Mouse (Mus musculus): ENCODE measurements around the gene Defb25. TPM values are rescaled to one million over a fixed set of nuclear protein-coding genes. Genes with fewer than 3 reads are reported as not detected.

The Defb25 gene
- total RNA-seq, 2 experiments from 2014 or later = not detected

DNA sequence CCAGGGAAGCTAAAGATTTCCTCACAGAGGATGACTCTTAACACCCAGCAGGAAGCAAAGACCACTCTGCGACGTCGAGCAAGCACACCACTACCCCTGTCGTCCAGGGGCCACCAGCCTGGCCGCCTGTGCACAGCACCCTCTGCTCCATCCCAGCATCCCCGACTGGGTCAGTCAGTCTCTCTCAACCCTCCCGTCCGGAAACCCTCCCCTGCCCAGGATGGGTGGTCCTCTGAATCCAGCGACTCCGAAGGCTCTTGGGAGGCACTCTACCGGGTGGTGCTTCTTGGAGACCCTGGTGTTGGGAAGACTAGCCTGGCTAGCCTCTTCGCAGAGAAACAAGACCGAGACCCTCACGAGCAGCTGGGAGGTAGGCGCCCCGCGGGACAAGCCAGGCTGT, 5.2 kb upstream of the Defb25 start:
- no peak for DNase-seq (ENCODE audit: low spot score in 2 of 2)

GRCm38 (mm10) chr2:152626774-152627591, 4.1 kb upstream of the Defb25 start, which contains the start of gene Rem1:
Rem1 (plus strand) TSS chr2:152626951.
- no peak for DNase-seq (ENCODE audit: low spot score in 2 of 2)

- no peak for DNase-seq (ENCODE audit: low spot score in 2 of 2)
Observed at GRCm38 (mm10) chr2:152625256-152625655, 2.4 kb upstream of the Defb25 start.

GRCm38 (mm10) chr2:152624566-152624965, 1.7 kb upstream of the Defb25 start:
- DNase-seq (ENCODE audit: low spot score in 2 of 2) = no peak

GRCm38 (mm10) chr2:152622151-152622550, 702 bp downstream of the Defb25 start:
- DNase-seq (ENCODE audit: low spot score in 2 of 2) = no peak

- DNase-seq (ENCODE audit: low spot score in 2 of 2) = no peak
Observed at GRCm38 (mm10) chr2:152620367-152621134, 2.3 kb downstream of the Defb25 start.

- DNase-seq (ENCODE audit: low spot score in 2 of 2) = no peak
Observed at GRCm38 (mm10) chr2:152617374-152617773, 5.5 kb downstream of the Defb25 start.

GRCm38 (mm10) chr2:152616470-152616869, 6.4 kb downstream of the Defb25 start:
- no peak for DNase-seq (ENCODE audit: low spot score in 2 of 2)

DNA sequence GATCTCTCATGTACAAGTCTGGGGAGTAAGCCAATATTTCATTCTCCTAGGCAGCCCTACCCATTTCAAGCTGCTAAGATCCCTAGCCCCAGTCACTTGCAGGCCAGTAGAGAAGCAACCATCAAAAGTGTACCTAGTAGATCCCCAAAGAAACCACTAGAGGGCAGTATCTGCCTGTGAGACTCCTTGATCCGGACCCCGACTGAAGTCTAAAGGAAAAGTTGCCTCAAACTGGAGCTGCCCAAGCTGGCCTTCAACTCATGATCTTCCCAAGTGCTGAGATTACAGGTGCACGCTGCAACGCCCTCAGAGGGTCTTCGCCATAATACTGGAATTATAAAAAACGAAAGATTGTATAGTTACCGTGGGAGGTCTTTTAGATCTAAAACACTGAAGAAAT, 7.3 kb downstream of the Defb25 start:
- peak; percentile 53 to 84 for DNase-seq (ENCODE audit: low spot score in 2 of 2)

DNA sequence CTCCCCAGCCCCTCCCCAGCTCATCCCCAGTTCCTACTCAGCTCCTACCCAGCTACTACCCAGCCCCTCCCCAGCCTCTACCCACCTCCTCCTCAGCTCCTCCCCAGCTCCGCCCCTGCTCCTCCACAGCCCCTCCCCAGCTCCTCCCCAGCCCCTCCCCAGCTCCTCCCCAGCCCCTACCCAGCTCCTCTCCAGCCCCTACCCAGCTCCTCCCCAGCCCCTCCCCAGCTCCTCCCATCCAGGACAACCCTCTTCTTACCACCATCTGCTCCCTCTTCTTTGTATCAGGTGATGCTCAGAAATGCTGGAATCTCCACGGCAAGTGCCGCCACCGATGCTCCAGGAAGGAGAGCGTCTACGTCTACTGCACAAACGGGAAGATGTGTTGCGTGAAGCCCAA, 10.7 kb downstream of the Defb25 start:
- no peak for DNase-seq (ENCODE audit: low spot score in 2 of 2)

DNA sequence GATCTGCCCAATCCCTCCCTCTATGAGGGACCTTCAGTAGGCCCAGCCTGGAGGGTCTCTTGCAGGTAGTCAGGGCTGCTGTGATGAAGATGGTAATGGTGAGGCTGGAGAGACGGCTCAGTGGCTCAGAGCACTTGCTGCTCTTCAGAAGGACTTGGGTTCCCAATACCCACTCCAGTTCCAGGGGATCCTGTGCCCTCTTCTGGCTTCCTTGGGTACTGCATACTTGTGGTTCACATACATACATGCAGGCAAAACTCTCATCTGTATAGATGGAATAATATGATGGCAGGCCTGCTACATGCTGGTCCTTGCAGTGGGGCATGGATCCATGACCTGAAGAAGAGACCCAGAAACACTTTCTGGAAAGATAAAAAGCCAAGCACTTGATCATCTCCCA, 14.1 kb downstream of the Defb25 start:
- DNase-seq (ENCODE audit: low spot score in 2 of 2) = no peak

DNA sequence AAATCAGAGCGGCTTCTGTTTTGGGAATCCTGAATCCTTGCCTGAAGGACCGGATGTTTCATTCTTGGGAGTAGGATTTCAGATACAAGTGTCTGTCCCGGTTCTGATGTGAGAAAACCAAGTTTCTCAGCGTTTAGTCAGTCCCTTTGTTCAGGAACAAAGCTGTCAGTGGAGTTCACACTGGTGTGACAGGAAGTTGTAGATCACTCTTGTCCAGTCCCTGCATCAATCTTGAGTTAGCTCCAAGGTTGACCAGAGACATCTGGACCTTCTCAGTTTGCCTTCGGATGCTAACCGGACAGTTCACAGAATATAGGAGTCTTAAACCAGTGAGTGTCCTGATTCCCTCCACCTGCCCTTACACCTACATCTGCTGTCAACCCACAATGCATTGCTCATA, 15.1 kb downstream of the Defb25 start:
- no peak for DNase-seq (ENCODE audit: low spot score in 2 of 2)

- peak in 1 of 2 experiments; percentile 12 for DNase-seq (ENCODE audit: low spot score in 2 of 2)
Observed at GRCm38 (mm10) chr2:152604057-152604456, 18.8 kb downstream of the Defb25 start, which contains the start of gene Defb36. Defb36 (plus strand) TSS chr2:152604327.

DNA sequence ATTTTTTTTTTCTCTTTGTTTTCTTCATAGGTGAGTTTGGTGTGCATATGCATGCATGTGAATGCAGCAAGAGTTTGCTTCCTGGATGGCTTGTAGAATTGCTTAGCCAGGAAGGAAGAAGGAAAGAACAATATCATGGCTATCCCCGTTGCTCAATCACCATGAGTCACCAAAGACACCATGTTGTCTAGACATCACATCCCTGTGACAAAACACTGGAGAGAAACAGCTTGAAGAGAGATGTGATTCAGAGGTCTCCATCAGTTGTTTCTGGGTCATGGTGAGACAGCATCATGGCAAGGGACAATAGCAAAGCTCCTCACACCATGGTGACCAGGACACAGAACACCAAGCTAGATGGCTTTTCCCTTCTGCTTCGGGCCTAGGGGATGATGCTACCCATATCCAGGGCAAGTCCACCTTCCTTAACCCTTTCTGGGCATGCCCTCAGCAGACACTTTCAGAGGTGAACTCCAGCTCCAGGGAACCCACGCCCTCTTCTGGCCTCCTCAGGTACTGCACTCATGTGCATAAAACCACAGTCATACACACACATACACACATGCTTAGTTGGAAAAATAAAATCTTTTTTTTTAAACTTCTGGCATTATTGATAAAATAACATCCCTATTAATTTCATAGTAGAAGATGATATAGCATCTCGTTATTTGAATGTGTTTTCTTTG, 21.4 kb downstream of the Defb25 start:
- DNase-seq (ENCODE audit: low spot score in 2 of 2) = no peak

GRCm38 (mm10) chr2:152600076-152600475, 22.8 kb downstream of the Defb25 start:
- DNase-seq (ENCODE audit: low spot score in 2 of 2) = no peak

- no peak for DNase-seq (ENCODE audit: low spot score in 2 of 2)
Observed at GRCm38 (mm10) chr2:152599299-152599698, 23.6 kb downstream of the Defb25 start, which contains the start of gene Defb45. Defb45 (minus strand) TSS chr2:152599399.

- DNase-seq (ENCODE audit: low spot score in 2 of 2) = no peak
Observed at GRCm38 (mm10) chr2:152589021-152589420, 33.8 kb downstream of the Defb25 start.

GRCm38 (mm10) chr2:152588450-152588849, 34.4 kb downstream of the Defb25 start:
- no peak for DNase-seq (ENCODE audit: low spot score in 2 of 2)

- no peak for DNase-seq (ENCODE audit: low spot score in 2 of 2)
Observed at GRCm38 (mm10) chr2:152586926-152587560, 35.8 kb downstream of the Defb25 start.

DNA sequence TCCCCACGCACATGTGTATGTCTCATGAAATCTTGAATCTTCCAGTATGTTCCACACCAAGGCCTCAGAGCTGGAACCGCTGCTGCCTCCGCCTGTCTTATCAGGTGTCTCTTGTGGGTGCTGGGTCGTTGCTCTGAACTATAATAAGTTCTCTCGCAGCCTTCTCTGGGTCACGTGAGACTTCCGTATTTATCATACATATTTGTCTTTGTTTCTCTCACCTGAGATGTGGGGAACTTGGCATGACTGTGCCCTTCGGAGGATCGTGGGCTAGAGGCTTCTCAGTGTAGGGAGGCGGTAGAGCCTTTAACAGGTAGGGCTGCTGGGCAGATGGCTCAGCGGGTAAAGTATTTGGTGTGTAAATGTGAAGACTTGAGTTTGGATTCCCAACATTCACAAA, 42.2 kb downstream of the Defb25 start:
- DNase-seq (ENCODE audit: low spot score in 2 of 2) = no peak

DNA sequence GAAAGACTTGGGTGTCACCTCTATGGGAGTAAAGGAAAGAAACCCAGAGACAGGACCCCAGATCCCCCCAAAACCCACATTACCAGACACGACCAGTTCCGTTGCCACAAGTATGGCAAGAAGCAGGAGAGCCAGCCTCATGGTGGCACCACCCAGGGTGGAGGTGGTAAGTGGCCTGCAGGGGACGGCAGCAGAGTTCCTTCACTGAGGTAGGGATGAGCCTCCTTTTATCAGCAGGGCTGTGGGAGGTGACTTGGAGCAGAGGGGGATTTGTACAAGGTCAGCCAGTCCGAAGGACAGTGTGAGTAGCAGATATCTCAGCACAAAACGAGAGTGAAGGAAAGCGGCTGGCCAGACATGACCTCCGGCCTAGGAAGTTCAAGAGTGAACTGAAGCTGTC, 42.7 kb downstream of the Defb25 start, which contains the start of gene Defb19:
Defb19 (minus strand) TSS at position 206 of the 400 bp plus-strand sequence.
- DNase-seq (ENCODE audit: low spot score in 2 of 2) = no peak

Data from layer of hippocampus, postnatal 14 days (tissue).